Mouse (Mus musculus) embryonic fibroblast, embryonic 13.5 days (primary cell): ENCODE results near the gene Ccp110.

Source experiments
- CTCF ChIP-seq: IDR thresholded peaks from 2 replicates; pipeline ENCODE4 v1.5.1; 2011; ENCODE audit warnings: mild to moderate bottlenecking, control low read depth, low read length, moderate library complexity, borderline replicate concordance; ENCODE audit not compliant: insufficient read depth
- POLR2A ChIP-seq: IDR thresholded peaks from 2 replicates; pipeline ENCODE4 v1.6.1; 2011; ENCODE audit warnings: low read depth, mild to moderate bottlenecking, control low read depth, low read length, moderate library complexity

DNA sequence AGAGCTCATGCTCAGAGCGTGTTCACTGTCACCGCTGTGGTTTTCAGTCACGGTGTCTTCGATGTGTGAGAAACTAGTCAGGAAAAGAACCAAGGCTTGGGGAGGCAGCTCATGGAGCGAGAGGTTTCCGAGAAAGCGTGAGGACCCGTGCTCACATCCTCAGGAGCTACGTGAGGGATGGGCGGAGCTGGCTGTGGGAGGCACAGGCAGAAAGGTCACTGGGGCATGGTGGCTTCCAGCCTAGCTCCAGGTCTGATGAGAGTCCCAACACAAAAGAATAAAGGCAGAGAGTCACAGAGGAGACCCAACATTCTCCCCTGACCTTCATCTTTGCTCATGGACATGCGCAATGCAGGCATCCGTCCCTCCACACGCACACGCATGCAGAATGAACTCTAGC lies 52.4 kb downstream of the Ccp110 start:
- TF ChIP-seq POLR2A (no peak), CTCF (no peak)
